ENCODE assay signal across 7 mouse cellular contexts in the genomic region with DNA sequence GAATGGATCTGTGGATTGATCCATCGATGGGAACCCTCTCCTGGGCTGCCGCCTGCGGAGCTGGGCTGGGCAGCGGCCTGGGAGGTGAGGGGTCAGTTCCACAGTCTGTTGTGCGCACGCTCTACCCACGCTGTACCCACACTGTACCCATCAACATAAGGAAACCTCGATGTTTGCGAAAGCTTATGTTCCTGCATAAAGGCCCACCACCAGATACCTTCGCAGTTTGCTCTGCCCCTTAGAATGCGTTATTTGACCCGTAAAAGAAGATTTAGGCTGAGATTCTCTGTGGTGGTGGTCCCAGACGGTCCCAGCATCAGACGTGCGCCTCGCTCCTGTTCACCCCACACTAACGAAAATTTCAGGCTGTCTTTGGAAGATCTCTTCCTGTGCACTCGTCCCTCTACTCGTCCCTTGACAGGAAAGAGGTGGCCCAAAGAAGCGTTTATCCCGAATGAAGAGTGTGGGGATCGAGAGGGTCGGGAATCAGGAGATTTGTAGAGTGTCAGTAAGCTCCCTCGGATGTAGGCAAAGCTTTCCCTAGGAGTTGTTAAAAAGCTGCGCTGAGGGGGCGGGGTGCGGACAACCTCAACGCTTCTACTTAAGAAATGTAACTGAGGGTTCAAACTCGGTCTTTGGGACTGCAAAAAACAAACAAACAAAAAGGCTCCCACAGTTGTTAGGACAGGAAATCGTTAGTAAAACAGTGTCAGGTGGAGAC.
A peak's percentile ranks its signal among the peaks of the same experiment; 100 is the strongest.
DNase-seq lines count a peak whose midpoint lies in the region; ATAC-seq and TF ChIP-seq lines count a peak whose summit lies in the region.

No protein-coding gene starts in this region.

- no peaks in the 10 kb centered on the region for H3K36me3 ChIP-seq in lung, embryonic 16.5 days (ENCODE audit: control insufficient read depth, insufficient read depth, low read length)
- no peaks in the 10 kb centered on the region for H3K36me3 ChIP-seq in lung, postnatal 0 days (ENCODE audit: insufficient read depth, low read length)
- no peaks in the 10 kb centered on the region for H3K36me3 ChIP-seq in hindbrain, embryonic 16.5 days (ENCODE audit: control insufficient read depth, insufficient read depth, low read length)
- H3K36me3 ChIP-seq in neural tube, embryonic 12.5 days = no peaks in the 10 kb centered on the region

- TF ChIP-seq EP300 in lung, postnatal 0 days (IDR thresholded peaks at IDR 0.05) = no peak

- no peak for ATAC-seq in lung, embryonic 16.5 days (ENCODE audit: low read depth)
- ATAC-seq in lung, postnatal 0 days = no peak
- no peak for ATAC-seq in hindbrain, embryonic 16.5 days
- no peak for ATAC-seq in neural tube, embryonic 12.5 days (ENCODE audit: low FRiP score, low read depth)

- H3K4me3 ChIP-seq in lung, embryonic 16.5 days (ENCODE audit: low read length) = peak overlapping the region; percentile 6; the same call in 1 of the 2 replicates
- no peak overlapping the region; the same call in 1 of the 2 replicates for H3K4me3 ChIP-seq in lung, postnatal 0 days (ENCODE audit: low read depth, low read length)
- peak overlapping the region; percentile 20 for H3K4me3 ChIP-seq in hindbrain, embryonic 16.5 days (ENCODE audit: low read length)
- peak overlapping the region; percentile 27 for H3K4me3 ChIP-seq in neural tube, embryonic 12.5 days

- peak overlapping the region; percentile 14; the same call in 1 of the 2 replicates for H3K4me2 ChIP-seq in lung, embryonic 16.5 days (ENCODE audit: low read depth, low read length)
- H3K4me2 ChIP-seq in lung, postnatal 0 days (replicated peaks; ENCODE audit: low read depth, low read length) = no peak overlapping the region
- peak overlapping the region; percentile 89 for H3K4me2 ChIP-seq in hindbrain, embryonic 16.5 days (ENCODE audit: low read length)
- peak overlapping the region; percentile 60 for H3K4me2 ChIP-seq in neural tube, embryonic 12.5 days (replicated peaks)

- TF ChIP-seq CTCF in lung, postnatal 0 days (IDR thresholded peaks at IDR 0.05) = no peak

- peaks cover 44% of the 10 kb centered on the region for H3K27me3 ChIP-seq in lung, embryonic 16.5 days (ENCODE audit: control insufficient read depth, insufficient read depth, low read depth, low read length)
- H3K27me3 ChIP-seq in lung, postnatal 0 days (replicated peaks; ENCODE audit: insufficient read depth, low read length) = peaks cover 33% of the 10 kb centered on the region
- no peaks in the 10 kb centered on the region for H3K27me3 ChIP-seq in hindbrain, embryonic 16.5 days (replicated peaks; ENCODE audit: control insufficient read depth, insufficient read depth, low read length)
- no peaks in the 10 kb centered on the region for H3K27me3 ChIP-seq in neural tube, embryonic 12.5 days (replicated peaks)

- 4% methylated on average over 30 of the region's 30 CpGs for WGBS in lung, embryonic 16.5 days
- WGBS in lung, postnatal 0 days = 1% methylated on average over 30 of the region's 30 CpGs
- 1% methylated on average over 30 of the region's 30 CpGs for WGBS in hindbrain, embryonic 16.5 days
- under 1% methylated on average over 30 of the region's 30 CpGs for WGBS in neural tube, embryonic 12.5 days

- DNase-seq in lung, postnatal 0 days (ENCODE audit: low spot score) = no peak
- DNase-seq in embryo, embryonic 10 days (ENCODE audit: low spot score) = peak; percentile 24
- DNase-seq in gastrocnemius, adult 8-10 months (ENCODE audit: low spot score in 2 of 2) = no peak
- DNase-seq in liver = no peak

- peaks cover 12% of the 10 kb centered on the region for H3K4me1 ChIP-seq in lung, embryonic 16.5 days (replicated peaks; ENCODE audit: control insufficient read depth, insufficient read depth, low read length)
- H3K4me1 ChIP-seq in lung, postnatal 0 days (ENCODE audit: insufficient read depth, low read depth, low read length) = peaks cover 8% of the 10 kb centered on the region; the same call in 1 of the 2 replicates
- H3K4me1 ChIP-seq in hindbrain, embryonic 16.5 days (ENCODE audit: control insufficient read depth, insufficient read depth, low read depth, low read length) = peaks cover 24% of the 10 kb centered on the region
- peaks cover 25% of the 10 kb centered on the region for H3K4me1 ChIP-seq in neural tube, embryonic 12.5 days

- no peaks in the 10 kb centered on the region for H3K9me3 ChIP-seq in lung, embryonic 16.5 days (ENCODE audit: control insufficient read depth, low read length)
- no peaks in the 10 kb centered on the region for H3K9me3 ChIP-seq in lung, postnatal 0 days (ENCODE audit: low read length)
- H3K9me3 ChIP-seq in hindbrain, embryonic 16.5 days (ENCODE audit: control insufficient read depth, low read length) = no peaks in the 10 kb centered on the region
- no peaks in the 10 kb centered on the region for H3K9me3 ChIP-seq in neural tube, embryonic 12.5 days

- H3K9ac ChIP-seq in lung, embryonic 16.5 days (ENCODE audit: low read length) = no peak overlapping the region
- H3K9ac ChIP-seq in lung, postnatal 0 days (replicated peaks; ENCODE audit: low read depth) = no peak overlapping the region
- peak overlapping the region; percentile 61 for H3K9ac ChIP-seq in hindbrain, embryonic 16.5 days (ENCODE audit: low read depth, low read length)
- peak overlapping the region; percentile 76 for H3K9ac ChIP-seq in neural tube, embryonic 12.5 days

- H3K27ac ChIP-seq in lung, embryonic 16.5 days (ENCODE audit: low read length) = no peak overlapping the region
- no peak overlapping the region for H3K27ac ChIP-seq in lung, postnatal 0 days (ENCODE audit: low read length)
- peak overlapping the region; percentile 97 for H3K27ac ChIP-seq in hindbrain, embryonic 16.5 days (ENCODE audit: low read depth, low read length)
- peak overlapping the region; percentile 97 for H3K27ac ChIP-seq in neural tube, embryonic 12.5 days

Comparison
In these comparisons a context has a peak if more than half of its experiments do, and no peak if none do; other contexts are left out.
1. H3K27ac ChIP-seq: peak in hindbrain, embryonic 16.5 days (single experiment) and neural tube, embryonic 12.5 days (single experiment); none in lung, embryonic 16.5 days (single experiment) and lung, postnatal 0 days (single experiment).
2. H3K9ac ChIP-seq: peak in hindbrain, embryonic 16.5 days (single experiment) and neural tube, embryonic 12.5 days (single experiment); none in lung, embryonic 16.5 days (single experiment) and lung, postnatal 0 days (single experiment).